Mouse (Mus musculus) small intestine, adult 2 months (tissue): ENCODE measurements around the gene Map10. TPM values are rescaled to one million over a fixed set of nuclear protein-coding genes. Genes with fewer than 3 reads are reported as not detected.

ENCODE experiments used
- H3K27ac ChIP-seq: fragments of 200-500 bp; 2 replicates; pipeline ENCODE4 v1.5.1; 2012; ENCODE audit warnings: low read depth, low read length, control low read depth, inconsistent platforms; ENCODE audit not compliant: insufficient read depth
- H3K27me3 ChIP-seq: fragments of 200-500 bp; 2 replicates; pipeline ENCODE4 v1.6.1; 2012; ENCODE audit warnings: mild to moderate bottlenecking, moderate library complexity, low read length, inconsistent platforms; ENCODE audit not compliant: control insufficient read depth, insufficient read depth
- H3K36me3 ChIP-seq: fragments of 200-500 bp; 2 replicates; pipeline ENCODE4 v1.6.1; 2012; ENCODE audit warnings: mild to moderate bottlenecking, low read length, control low read depth, inconsistent platforms; ENCODE audit not compliant: control insufficient read depth, insufficient read depth
- H3K4me1 ChIP-seq: fragments of 200-500 bp; 2 replicates; pipeline ENCODE4 v1.6.1; 2012; ENCODE audit warnings: low read length, inconsistent platforms, mixed read lengths; ENCODE audit not compliant: control insufficient read depth, insufficient read depth, insufficient read length
- H3K4me3 ChIP-seq: fragments of 200-500 bp; 2 replicates; pipeline ENCODE4 v1.5.1; 2012; ENCODE audit warnings: low read depth, mild to moderate bottlenecking, control low read depth, inconsistent platforms, low read length, moderate library complexity
- CTCF ChIP-seq: fragments of 200-500 bp; IDR thresholded peaks from 2 replicates; pipeline ENCODE4 v1.5.1; 2012; ENCODE audit warnings: low read depth, mild to moderate bottlenecking, control low read depth, inconsistent platforms, low read length, moderate library complexity, mixed read lengths; ENCODE audit not compliant: insufficient replicate concordance, insufficient read length; ENCODE audit errors: extremely low read depth
- POLR2A ChIP-seq: fragments of 200-500 bp; IDR thresholded peaks from 2 replicates; pipeline ENCODE4 v1.6.1; 2012; ENCODE audit warnings: low read depth, mild to moderate bottlenecking, control low read depth, inconsistent platforms, low read length, moderate library complexity
- WGBS: fragments of 180-500 bp; shearing (Covaris S2); methylation state at CpG from one replicate; pipeline ENCODE4 v1.1.7; 2018; 5-methylcytosine and 5-hydroxymethylcytosine counted together
- polyA plus RNA-seq: library from polyadenylated mRNA; depleted of rRNA; stranded (reverse); fragments of >200 nt; gene quantifications from 2 replicates; pipeline ENCODE4 v1.2.3, GENCODE M21; 2012

Gene Map10
- polyA plus RNA-seq, 1 experiment: 0.93 TPM

DNA sequence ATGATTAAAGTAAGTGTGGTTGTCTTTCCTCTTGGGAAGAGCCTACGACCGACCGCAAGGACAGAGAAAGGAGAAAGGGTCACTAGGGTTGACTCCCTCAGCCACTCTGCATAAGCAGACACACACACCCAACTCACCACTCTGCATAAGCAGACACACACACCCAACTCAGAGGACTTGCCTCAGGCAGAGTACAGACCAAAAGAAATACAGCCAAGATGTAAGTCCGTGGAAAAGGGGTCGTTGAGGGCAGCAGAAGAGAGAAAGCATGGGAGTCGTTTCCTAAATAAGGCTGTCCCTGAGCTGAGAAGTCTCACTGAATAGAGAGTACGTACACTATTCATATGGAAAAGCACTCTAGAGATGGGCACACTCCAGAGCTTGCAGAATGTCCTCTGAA lies 30.8 kb downstream of the Map10 start:
- no peaks in the 10 kb centered on the region for H3K27me3 ChIP-seq
- no peak overlapping the region for H3K4me3 ChIP-seq
- WGBS: 71% methylated on average over 7 of the region's 7 CpGs
- no peaks in the 10 kb centered on the region for H3K36me3 ChIP-seq
- H3K27ac ChIP-seq: no peak overlapping the region
- TF ChIP-seq POLR2A (no peak), CTCF (no peak)
- no peaks in the 10 kb centered on the region for H3K4me1 ChIP-seq

DNA sequence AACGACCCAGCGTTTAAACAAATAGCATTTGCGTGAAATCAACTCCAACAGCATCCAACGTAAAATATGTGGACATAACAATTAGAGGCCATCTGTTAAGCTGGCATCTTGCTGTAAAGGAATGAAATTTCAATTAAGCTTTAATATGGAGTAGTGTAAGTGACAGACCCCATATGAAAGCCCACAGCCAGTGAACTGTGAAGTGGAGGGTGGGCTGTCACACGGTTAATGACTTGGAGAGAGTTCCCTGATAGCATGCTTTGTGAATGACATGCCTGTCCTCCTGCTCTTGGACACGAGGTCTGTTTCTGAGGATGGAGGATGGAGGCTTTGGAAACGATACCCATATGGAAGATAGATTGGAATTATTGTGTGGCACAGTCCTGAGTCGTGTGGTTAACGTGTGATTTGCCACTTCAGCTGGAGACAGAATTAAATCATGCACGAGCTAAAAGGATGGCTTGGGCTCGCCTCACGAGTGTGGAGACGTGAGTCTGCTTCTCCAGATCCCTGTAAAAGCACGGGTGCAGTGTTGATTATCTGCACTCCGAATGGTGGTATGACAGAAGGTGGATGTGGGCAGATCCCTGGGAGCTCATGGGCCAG lies 33.4 kb downstream of the Map10 start:
- TF ChIP-seq CTCF (no peak), POLR2A (no peak)
- Histone ChIP-seq H3K27ac (no peak overlapping the region), H3K4me3 (no peak overlapping the region), H3K4me1 (no peaks in the 10 kb centered on the region), H3K36me3 (no peaks in the 10 kb centered on the region), H3K27me3 (no peaks in the 10 kb centered on the region)
- 80% methylated on average over 15 of the region's 15 CpGs for WGBS

DNA sequence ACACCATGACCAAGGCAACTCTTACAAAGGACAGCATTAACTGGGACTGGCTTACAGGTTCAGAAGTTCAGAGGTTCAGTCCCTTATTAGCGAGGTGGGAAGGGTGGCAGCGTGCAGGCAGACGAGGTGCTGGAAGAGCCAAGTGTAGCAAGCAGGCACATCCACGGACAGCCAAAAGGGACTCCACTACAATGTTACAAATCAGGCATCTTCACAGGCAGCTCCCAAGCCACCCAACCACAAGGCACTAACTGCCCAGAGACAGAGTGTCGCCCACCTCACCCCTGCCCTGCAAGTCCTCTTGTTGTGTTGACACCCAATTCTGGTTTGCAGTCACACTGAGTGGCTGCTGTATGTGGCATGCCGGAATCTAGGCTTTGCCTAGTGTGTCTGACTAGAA lies 34.8 kb downstream of the Map10 start:
- H3K36me3 ChIP-seq: no peaks in the 10 kb centered on the region
- H3K27ac ChIP-seq: no peak overlapping the region
- H3K4me1 ChIP-seq: no peaks in the 10 kb centered on the region
- no peak overlapping the region for H3K4me3 ChIP-seq
- no peak for TF ChIP-seq CTCF
- TF ChIP-seq POLR2A: no peak
- no peaks in the 10 kb centered on the region for H3K27me3 ChIP-seq
- 92% methylated on average over 6 of the region's 6 CpGs for WGBS

DNA sequence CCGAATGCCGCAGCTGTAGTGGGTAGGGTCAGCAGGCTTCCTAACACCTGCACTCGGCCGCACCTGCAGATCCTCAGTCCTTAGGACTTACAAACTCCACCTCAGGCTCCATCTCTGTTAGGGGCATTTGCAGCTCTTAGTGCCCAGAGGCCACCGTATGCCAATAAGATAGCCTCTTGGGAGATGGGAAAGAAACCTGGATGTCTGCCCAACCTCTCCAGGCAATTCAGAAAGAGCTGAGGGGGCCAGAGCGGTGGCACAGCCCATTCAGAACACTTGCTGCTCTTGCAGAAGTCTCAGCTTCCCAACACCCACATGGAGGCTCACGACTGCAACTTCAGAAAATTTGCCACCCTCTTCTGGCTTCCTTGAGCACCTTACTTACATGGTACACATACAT lies 36.2 kb downstream of the Map10 start:
- Histone ChIP-seq H3K27ac (no peak overlapping the region), H3K4me1 (no peaks in the 10 kb centered on the region), H3K36me3 (no peaks in the 10 kb centered on the region), H3K27me3 (no peaks in the 10 kb centered on the region), H3K4me3 (no peak overlapping the region)
- TF ChIP-seq POLR2A (no peak), CTCF (no peak)
- 84% methylated on average over 7 of the region's 7 CpGs for WGBS

DNA sequence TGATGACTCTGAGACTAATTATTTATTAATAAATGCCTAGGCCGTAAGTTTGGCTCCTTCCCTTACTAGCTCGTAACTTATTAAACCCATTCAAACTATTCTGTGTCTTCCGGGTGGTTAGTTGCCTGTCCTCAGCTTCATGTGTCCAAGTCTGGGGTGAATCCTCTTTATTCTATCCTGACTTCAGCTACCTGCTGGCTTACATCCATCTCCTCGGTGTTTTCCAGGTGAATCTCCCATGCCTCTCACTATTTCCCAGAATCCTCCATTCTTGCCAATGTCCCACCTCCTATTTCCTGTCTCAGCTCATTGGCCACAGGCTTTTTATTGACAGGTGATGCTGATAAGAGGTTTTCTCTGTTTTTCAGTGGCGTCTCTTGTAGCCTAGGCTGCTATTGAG lies 39.6 kb downstream of the Map10 start:
- 69% methylated on average over 5 of the region's 5 CpGs for WGBS
- H3K36me3 ChIP-seq: no peaks in the 10 kb centered on the region
- H3K27ac ChIP-seq: no peak overlapping the region
- H3K4me3 ChIP-seq: no peak overlapping the region
- no peak for TF ChIP-seq CTCF
- TF ChIP-seq POLR2A: no peak
- H3K4me1 ChIP-seq: no peaks in the 10 kb centered on the region
- H3K27me3 ChIP-seq: no peaks in the 10 kb centered on the region

DNA sequence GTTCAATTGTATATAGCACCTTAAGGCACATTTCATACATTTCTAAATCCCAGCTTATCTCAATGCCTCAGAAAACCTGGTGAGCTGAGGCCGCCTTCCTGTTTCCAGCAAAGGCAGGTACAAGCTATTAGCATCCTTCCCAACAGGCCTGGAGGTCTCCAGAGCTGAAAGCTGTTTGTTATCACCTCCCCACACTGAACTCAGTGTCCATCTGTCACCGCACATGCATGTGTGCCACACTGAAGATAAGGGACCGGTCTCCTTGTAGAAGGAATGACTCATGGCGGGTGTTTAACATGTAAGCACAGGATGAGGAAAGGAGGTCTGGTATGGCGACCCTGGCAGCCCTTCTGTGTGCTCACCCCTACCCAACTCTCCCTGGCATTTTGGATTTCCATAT lies 41.9 kb downstream of the Map10 start:
- Histone ChIP-seq H3K27ac (no peak overlapping the region), H3K4me1 (no peaks in the 10 kb centered on the region), H3K36me3 (no peaks in the 10 kb centered on the region), H3K4me3 (no peak overlapping the region), H3K27me3 (no peaks in the 10 kb centered on the region)
- TF ChIP-seq POLR2A (no peak), CTCF (no peak)
- WGBS: 79% methylated on average over 5 of the region's 5 CpGs

DNA sequence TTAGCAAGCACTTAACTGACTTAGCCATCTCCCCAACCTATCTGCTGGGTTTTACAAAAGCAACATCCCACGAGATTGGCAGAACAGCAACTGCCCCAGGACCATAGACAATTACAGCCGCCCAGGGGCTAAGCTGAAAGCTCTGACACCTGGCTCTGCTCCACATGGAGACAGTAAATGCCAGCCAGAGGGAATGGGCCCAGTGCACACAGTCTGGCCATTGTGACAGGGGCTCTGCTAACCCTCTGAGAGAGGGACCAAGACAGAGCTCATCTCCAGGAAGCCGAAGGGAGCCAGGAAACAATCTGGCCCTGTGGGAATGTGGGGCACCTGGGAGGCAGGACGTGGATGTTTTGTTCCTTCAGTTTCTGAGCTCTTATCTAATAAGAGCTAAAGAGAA lies 46.6 kb downstream of the Map10 start:
- Histone ChIP-seq H3K27ac (no peak overlapping the region), H3K36me3 (no peaks in the 10 kb centered on the region), H3K4me1 (no peaks in the 10 kb centered on the region), H3K27me3 (no peaks in the 10 kb centered on the region), H3K4me3 (no peak overlapping the region)
- TF ChIP-seq POLR2A: no peak
- TF ChIP-seq CTCF: no peak
- WGBS: 50% methylated on average over 4 of the region's 4 CpGs

DNA sequence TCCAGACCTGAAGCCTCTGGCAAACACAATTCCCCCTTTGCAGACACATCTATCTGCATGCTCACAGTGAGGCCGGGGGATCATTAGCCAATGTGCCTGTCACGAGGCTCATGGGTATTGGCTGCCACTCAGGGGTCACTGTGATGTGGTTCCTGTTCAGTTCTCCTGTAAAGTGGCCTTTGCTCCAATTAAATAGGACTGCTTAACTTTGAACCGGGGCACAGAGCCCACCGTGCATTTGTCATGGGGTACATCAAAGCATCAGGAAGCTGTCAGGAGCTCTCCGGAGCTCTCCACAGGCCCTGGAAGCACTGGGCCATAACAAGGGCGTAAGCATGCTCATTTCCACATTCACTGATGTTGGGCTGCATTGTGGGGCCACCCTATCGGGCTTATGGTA lies 47.0 kb downstream of the Map10 start:
- no peaks in the 10 kb centered on the region for H3K36me3 ChIP-seq
- H3K4me3 ChIP-seq: no peak overlapping the region
- H3K4me1 ChIP-seq: no peaks in the 10 kb centered on the region
- no peak overlapping the region for H3K27ac ChIP-seq
- TF ChIP-seq CTCF (no peak), POLR2A (no peak)
- 46% methylated on average over 7 of the region's 7 CpGs for WGBS
- no peaks in the 10 kb centered on the region for H3K27me3 ChIP-seq
